8 mouse cellular contexts compared by ENCODE assay signal in the genomic region with DNA sequence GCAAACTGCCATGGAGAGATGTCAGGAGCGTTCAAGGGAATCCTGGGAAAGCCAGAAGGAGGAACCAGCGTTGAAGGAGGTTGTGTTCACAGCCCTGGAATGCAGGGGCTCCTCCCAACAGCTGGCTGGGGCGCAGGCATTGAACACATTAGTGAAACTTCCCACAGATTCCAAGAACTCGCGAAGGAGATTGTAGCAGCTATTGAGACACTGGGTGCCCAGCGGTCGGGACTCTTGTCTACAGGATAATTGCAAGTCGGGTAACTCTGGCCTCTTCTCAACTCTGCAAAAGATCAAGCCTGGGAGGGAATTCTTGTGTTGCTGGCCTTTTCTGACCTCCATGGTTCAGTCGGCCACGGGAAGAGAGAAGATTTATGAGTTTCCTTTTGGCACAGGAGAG.
A peak's percentile ranks its signal among the peaks of the same experiment; 100 is the strongest.
DNase-seq lines count a peak whose midpoint lies in the region; TF ChIP-seq lines count a peak whose summit lies in the region.

No protein-coding gene starts in this region.

- H3K27me3 ChIP-seq in heart, adult 2 months (ENCODE audit: control insufficient read depth, insufficient read depth, low read length) = no peaks in the 10 kb centered on the region

- no peak overlapping the region for H3K9ac ChIP-seq in heart, adult 2 months (ENCODE audit: low read depth, low read length)

- TF ChIP-seq POLR2A in heart, adult 2 months (IDR thresholded peaks at IDR 0.05; ENCODE audit: insufficient read depth, low read depth, low read length) = no peak

- peak; percentile 42 for DNase-seq in adrenal gland, postnatal 14 days
- no peak for DNase-seq in adrenal gland, adult 18-20 months (ENCODE audit: low spot score in 2 of 2)
- DNase-seq in heart, adult 2 months = peak; percentile 53 to 70
- DNase-seq in kidney, postnatal 4 days = peak; percentile 59 to 78
- peak; percentile 16 for DNase-seq in ovary, postnatal 36 days (ENCODE audit: low spot score)
- no peak for DNase-seq in left cerebral cortex, adult 9 months (ENCODE audit: low spot score in 2 of 2)
- no peak for DNase-seq in spleen, adult 18-20 months
- DNase-seq in retina, embryonic 14.5 days (ENCODE audit: low spot score) = no peak

- 0 out of 2 replicates have a peak, but pooled peaks have one; percentile 36 for TF ChIP-seq EP300 in heart, adult 2 months (IDR thresholded peaks at IDR 0.05; ENCODE audit: insufficient read depth, low read depth, low read length)

- 53% methylated on average over 10 of the region's 10 CpGs for WGBS in heart, adult 2 months

- no peak overlapping the region for H3K4me3 ChIP-seq in heart, adult 2 months

- H3K4me1 ChIP-seq in heart, adult 2 months (ENCODE audit: control insufficient read depth, insufficient read depth, low read length) = no peaks in the 10 kb centered on the region

- no peaks in the 10 kb centered on the region for H3K79me2 ChIP-seq in heart, adult 2 months (replicated peaks; ENCODE audit: control insufficient read depth, insufficient read depth, low read length)

- TF ChIP-seq CTCF in heart, adult 2 months (IDR thresholded peaks at IDR 0.05) = no peak

- no peaks in the 10 kb centered on the region for H3K36me3 ChIP-seq in heart, adult 2 months (ENCODE audit: control insufficient read depth, insufficient read depth, low read length)

- intact Hi-C loops in heart, adult 2 months (cut with DNase I) = loop anchor here (5.0 kb wide), 1 partner anchor 97 kb away; no protein-coding TSS in a partner anchor

- peak overlapping the region; percentile 7; the same call in 1 of the 2 replicates for H3K27ac ChIP-seq in heart, adult 2 months

Comparison
In these comparisons a context has a peak if more than half of its experiments do, and no peak if none do; other contexts are left out.
1. DNase-seq: peak in adrenal gland, postnatal 14 days (single experiment), heart, adult 2 months (2 of 2), kidney, postnatal 4 days (2 of 2) and ovary, postnatal 36 days (single experiment); none in adrenal gland, adult 18-20 months (0 of 2), left cerebral cortex, adult 9 months (0 of 2), spleen, adult 18-20 months (0 of 2) and retina, embryonic 14.5 days (single experiment).